Mouse (Mus musculus) small intestine, adult 2 months (tissue): ENCODE results near the gene Minpp1.

Experiments used
- CTCF ChIP-seq: fragments of 200-500 bp; IDR thresholded peaks from 2 replicates; pipeline ENCODE4 v1.5.1; 2012; ENCODE audit warnings: low read depth, mild to moderate bottlenecking, control low read depth, inconsistent platforms, low read length, moderate library complexity, mixed read lengths; ENCODE audit not compliant: insufficient replicate concordance, insufficient read length; ENCODE audit errors: extremely low read depth
- POLR2A ChIP-seq: fragments of 200-500 bp; IDR thresholded peaks from 2 replicates; pipeline ENCODE4 v1.6.1; 2012; ENCODE audit warnings: low read depth, mild to moderate bottlenecking, control low read depth, inconsistent platforms, low read length, moderate library complexity

DNA sequence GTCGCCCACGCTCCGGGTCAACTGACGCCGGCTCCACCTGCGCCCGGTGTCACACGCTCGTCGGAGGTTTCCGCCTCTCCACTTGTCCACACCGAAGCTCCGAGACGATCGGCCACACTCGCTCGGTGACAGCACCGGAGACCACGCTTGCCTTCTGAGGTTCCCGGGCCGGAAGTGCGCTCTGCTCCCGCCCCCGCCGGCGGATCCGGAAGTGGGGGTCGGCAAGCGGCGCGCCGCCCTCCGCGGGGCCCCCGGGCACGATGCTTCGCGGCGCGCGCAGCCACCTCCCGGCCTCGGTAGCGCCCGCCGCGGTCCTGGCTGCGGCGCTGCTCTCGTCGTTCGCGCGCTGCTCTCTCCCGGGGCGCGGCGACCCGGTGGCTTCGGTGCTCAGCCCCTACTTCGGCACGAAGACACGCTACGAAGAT is at the start of gene Minpp1:
- TF ChIP-seq CTCF (no peak), POLR2A (peak; percentile 16; the same call in 1 of the 2 replicates)
